Mouse (Mus musculus) intestine, embryonic 14.5 days (tissue): ENCODE results near the gene Fut11. TPM values are rescaled to one million over a fixed set of nuclear protein-coding genes. Genes with fewer than 3 reads are reported as not detected.
A peak's percentile ranks its signal among the peaks of the same experiment; 100 is the strongest.

Source experiments
- ATAC-seq: fragments of 200-750 bp; cut with Nextera tagmentation; replicated peaks from 2 replicates; pipeline ENCODE4 v1.8.0; 2017; ENCODE audit warnings: low read depth, moderate number of reproducible peaks, moderate TSS enrichment, moderate library complexity; ENCODE audit not compliant: low FRiP score, low TSS enrichment
- DNase-seq: peaks from one replicate; pipeline ENCODE4 v3.0.0-alpha.2; 2018; ENCODE audit warnings: low spot score
- H3K27ac ChIP-seq: fragments of 300-500 bp; sonication (generic); 2 replicates; pipeline ENCODE4 v1.5.1; 2014; ENCODE audit warnings: low read depth, mild to moderate bottlenecking, control low read depth
- H3K27me3 ChIP-seq: fragments of 300-500 bp; sonication (generic); replicated peaks from 2 replicates; pipeline ENCODE4 v1.6.1; 2014; ENCODE audit warnings: low read length, control low read depth; ENCODE audit not compliant: control insufficient read depth, insufficient read depth
- H3K36me3 ChIP-seq: fragments of 300-500 bp; sonication (generic); 2 replicates; pipeline ENCODE4 v1.6.1; 2014; ENCODE audit warnings: low read length, control low read depth; ENCODE audit not compliant: control insufficient read depth, insufficient read depth
- H3K4me1 ChIP-seq: fragments of 300-500 bp; sonication (generic); replicated peaks from 2 replicates; pipeline ENCODE4 v1.6.1; 2014; ENCODE audit warnings: low read length, control low read depth, mixed read lengths; ENCODE audit not compliant: control insufficient read depth, insufficient read depth
- H3K4me2 ChIP-seq: fragments of 300-500 bp; sonication (generic); 2 replicates; pipeline ENCODE4 v1.6.1; 2014; ENCODE audit warnings: low read length
- H3K4me3 ChIP-seq: fragments of 300-500 bp; sonication (generic); 2 replicates; pipeline ENCODE4 v1.5.1; 2014; ENCODE audit warnings: low read depth, low read length, control low read depth, mixed read lengths
- H3K9ac ChIP-seq: fragments of 300-500 bp; sonication (generic); 2 replicates; pipeline ENCODE4 v1.6.1; 2014; ENCODE audit warnings: mild to moderate bottlenecking, low read length
- H3K9me3 ChIP-seq: fragments of 300-500 bp; sonication (generic); 2 replicates; pipeline ENCODE4 v1.6.1; 2016; ENCODE audit warnings: low read length, control low read depth; ENCODE audit not compliant: control insufficient read depth
- WGBS: fragments of 180-500 bp; shearing (Covaris S2); extraction: QIAGEN DNeasy Blood & Tissue Kit; methylation state at CpG from one replicate; pipeline ENCODE4 v1.1.7; 2014; 5-methylcytosine and 5-hydroxymethylcytosine counted together
- polyA plus RNA-seq: library from polyadenylated mRNA; unstranded; fragments of >200 nt; fragmentation: Nextera tagmentation; extraction: Ambion mirVana; gene quantifications from 2 replicates; pipeline ENCODE4 v1.2.1, GENCODE M21; 2014

Fut11 gene
- polyA plus RNA-seq, 1 experiment from 2014 or later: 19.6 TPM

GRCm38 (mm10) chr14:20733041-20733951 lies 38.5 kb downstream of the Fut11 start:
- WGBS: 45% methylated on average over 12 of the region's 12 CpGs
- Histone ChIP-seq H3K4me2 (peak overlapping the region; percentile 86), H3K9ac (peak overlapping the region; percentile 90), H3K9me3 (no peaks in the 10 kb centered on the region), H3K4me3 (peak overlapping the region; percentile 73), H3K36me3 (peaks cover 55% of the 10 kb centered on the region), H3K4me1 (peaks cover 20% of the 10 kb centered on the region), H3K27ac (peak overlapping the region; percentile 94; the same call in 1 of the 2 replicates), H3K27me3 (no peaks in the 10 kb centered on the region)
- DNase-seq (peak; percentile 53), ATAC-seq (no peak)

DNA sequence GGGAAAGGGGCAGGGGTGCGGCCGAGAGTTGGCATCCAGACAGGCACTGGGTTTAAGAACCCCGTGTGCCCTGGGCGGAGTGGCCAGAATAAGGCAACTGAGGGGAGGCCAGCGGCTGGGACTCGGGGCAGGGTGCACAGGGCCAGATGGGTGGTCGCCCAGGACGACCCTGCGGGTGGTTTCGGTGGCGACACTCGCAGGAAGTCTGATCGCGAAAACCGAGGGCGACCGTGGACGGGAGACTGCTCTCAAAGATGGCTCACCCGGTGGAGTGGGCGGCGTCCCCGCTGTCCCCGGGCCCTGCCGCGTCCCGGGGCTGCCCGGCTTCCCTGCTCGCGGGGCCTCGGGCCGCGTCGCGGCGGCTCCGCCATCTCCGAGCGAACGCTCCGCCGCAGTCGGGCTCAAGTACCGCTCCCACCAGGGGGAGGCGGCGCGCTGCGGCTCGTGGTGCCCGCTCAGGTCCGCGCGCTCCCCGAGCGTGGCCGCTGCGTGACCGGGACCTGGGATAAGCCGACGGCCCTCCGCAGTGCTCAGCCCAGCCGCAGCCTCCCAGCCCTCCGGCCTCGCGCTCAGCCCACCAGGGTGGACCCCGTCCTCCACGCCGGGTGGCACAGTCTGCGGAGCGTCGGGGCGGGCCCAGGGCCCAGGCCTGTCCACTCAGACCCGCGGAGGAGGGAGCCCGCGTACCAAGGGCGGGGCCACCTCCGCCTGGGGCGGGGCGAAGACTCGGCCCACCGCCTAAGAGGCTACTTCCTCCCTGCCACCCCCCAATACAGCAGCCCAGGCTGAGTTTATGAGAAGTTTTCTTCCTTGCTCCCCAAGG lies 39.4 kb downstream of the Fut11 start, which contains the start of gene Ndst2:
Gene Ndst2, minus strand, starts transcription at position 611 of the 823 bp plus-strand sequence.
- H3K9ac ChIP-seq: peak within 1 kb of the TSS; percentile 90
- H3K4me2 ChIP-seq: peak within 1 kb of the TSS; percentile 86
- ATAC-seq (peak; percentile 98), DNase-seq (peak; percentile 95)
- peak within 1 kb of the TSS; percentile 73 for H3K4me3 ChIP-seq
- peaks cover 55% of the 10 kb centered on the region for H3K36me3 ChIP-seq
- WGBS: under 1% methylated on average over 76 of the region's 81 CpGs
- peak within 1 kb of the TSS; percentile 94 for H3K27ac ChIP-seq
- H3K9me3 ChIP-seq: no peaks in the 10 kb centered on the region
- peaks cover 20% of the 10 kb centered on the region for H3K4me1 ChIP-seq
- H3K27me3 ChIP-seq: no peaks in the 10 kb centered on the region

- WGBS: 64% methylated on average over 2 of the region's 2 CpGs
- H3K4me3 ChIP-seq: peak overlapping the region; percentile 73; the same call in 1 of the 2 replicates
- no peaks in the 10 kb centered on the region for H3K9me3 ChIP-seq
- H3K9ac ChIP-seq: no peak overlapping the region; the same call in 1 of the 2 replicates
- peak overlapping the region; percentile 94 for H3K27ac ChIP-seq
- peaks cover 55% of the 10 kb centered on the region for H3K36me3 ChIP-seq
- peaks cover 20% of the 10 kb centered on the region for H3K4me1 ChIP-seq
- H3K27me3 ChIP-seq: no peaks in the 10 kb centered on the region
- DNase-seq (no peak), ATAC-seq (no peak)
- peak overlapping the region; percentile 86 for H3K4me2 ChIP-seq
These were observed 40.3 kb downstream of the Fut11 start for GRCm38 (mm10) chr14:20735052-20735451.

- H3K9me3 ChIP-seq: no peaks in the 10 kb centered on the region
- WGBS: 77% methylated on average over 13 of the region's 13 CpGs
These were observed 41.2 kb downstream of the Fut11 start for GRCm38 (mm10) chr14:20735892-20736390.

GRCm38 (mm10) chr14:20737306-20737705 lies 42.5 kb downstream of the Fut11 start:
- no peaks in the 10 kb centered on the region for H3K27me3 ChIP-seq
- H3K4me3 ChIP-seq: no peak overlapping the region
- WGBS: 28% methylated on average over 14 of the region's 14 CpGs
- no peak overlapping the region for H3K27ac ChIP-seq
- DNase-seq (peak; percentile 74), ATAC-seq (0 out of 2 replicates have a peak, but pooled peaks have one; percentile 5)
- peaks cover 55% of the 10 kb centered on the region for H3K36me3 ChIP-seq
- no peaks in the 10 kb centered on the region for H3K9me3 ChIP-seq
- no peak overlapping the region for H3K9ac ChIP-seq
- peaks cover 15% of the 10 kb centered on the region for H3K4me1 ChIP-seq
- H3K4me2 ChIP-seq: no peak overlapping the region

More at GRCm38 (mm10) chr14:20735892-20736390, 41.2 kb downstream of the Fut11 start:
- DNase-seq (no peak), ATAC-seq (no peak)
- Histone ChIP-seq H3K27ac (no peak overlapping the region), H3K27me3 (no peaks in the 10 kb centered on the region), H3K4me3 (no peak overlapping the region), H3K4me2 (no peak overlapping the region), H3K36me3 (peaks cover 52% of the 10 kb centered on the region), H3K9ac (no peak overlapping the region), H3K4me1 (peaks cover 20% of the 10 kb centered on the region)

- no peak for ATAC-seq
- Histone ChIP-seq H3K9me3 (no peaks in the 10 kb centered on the region), H3K36me3 (peaks cover 63% of the 10 kb centered on the region), H3K27me3 (no peaks in the 10 kb centered on the region), H3K4me2 (no peak overlapping the region), H3K27ac (no peak overlapping the region), H3K4me1 (peaks cover 6% of the 10 kb centered on the region), H3K4me3 (no peak overlapping the region), H3K9ac (no peak overlapping the region)
- no peak for DNase-seq
- 78% methylated on average over 8 of the region's 8 CpGs for WGBS
These were observed 43.7 kb downstream of the Fut11 start for GRCm38 (mm10) chr14:20738511-20738910.

GRCm38 (mm10) chr14:20741301-20741700 lies 46.5 kb downstream of the Fut11 start:
- Histone ChIP-seq H3K9ac (no peak overlapping the region), H3K4me3 (no peak overlapping the region), H3K27me3 (no peaks in the 10 kb centered on the region), H3K4me2 (no peak overlapping the region), H3K27ac (no peak overlapping the region), H3K9me3 (no peaks in the 10 kb centered on the region), H3K4me1 (no peaks in the 10 kb centered on the region), H3K36me3 (peaks cover 74% of the 10 kb centered on the region)
- no peak for ATAC-seq
- WGBS: 93% methylated on average over 9 of the region's 9 CpGs
- no peak for DNase-seq

DNA sequence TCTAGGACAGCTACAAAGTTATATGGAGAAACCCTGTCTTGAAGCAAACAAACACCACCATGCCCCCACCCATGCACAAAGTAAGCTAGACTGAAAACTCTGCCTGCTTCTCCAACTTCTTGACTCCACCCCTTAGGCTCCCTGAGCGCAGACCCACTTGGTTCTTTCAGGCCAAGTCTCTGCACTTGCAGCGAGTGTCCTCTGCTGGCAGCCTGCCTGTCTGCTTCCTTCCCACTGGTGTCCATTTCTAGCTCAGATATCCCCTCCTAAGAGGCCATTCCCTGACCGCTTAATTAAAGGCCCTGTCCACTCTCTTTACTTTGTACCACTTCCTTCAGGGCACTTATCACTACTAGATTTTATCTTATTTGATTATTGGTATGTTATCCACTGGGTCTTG lies 48.8 kb downstream of the Fut11 start:
- Histone ChIP-seq H3K4me2 (no peak overlapping the region), H3K27me3 (no peaks in the 10 kb centered on the region), H3K4me3 (no peak overlapping the region), H3K36me3 (peaks cover 67% of the 10 kb centered on the region), H3K9me3 (no peaks in the 10 kb centered on the region), H3K4me1 (no peaks in the 10 kb centered on the region), H3K27ac (no peak overlapping the region), H3K9ac (no peak overlapping the region)
- 84% methylated on average over 3 of the region's 3 CpGs for WGBS
- ATAC-seq: no peak
- DNase-seq: no peak
